Mouse (Mus musculus) splenic B cell, adult 2 months (primary cell): ENCODE data around the gene Lin7b.
"Not testable (repeated sequence)": the region's sequence is repeated elsewhere in the genome, so short reads cannot be mapped to it uniquely, and the experiment has no call there.

Source experiments
- DNase-seq: peaks from one replicate; pipeline ENCODE4 v3.0.0-alpha.2; 2011; ENCODE audit warnings: low read depth, low spot score
- H3K27me3 ChIP-seq: 2 replicates; pipeline ENCODE4 v1.6.1; 2012; ENCODE audit warnings: mild to moderate bottlenecking, low read length, moderate library complexity, mixed read lengths; ENCODE audit not compliant: control insufficient read depth, poor library complexity, insufficient read depth, severe bottlenecking
- H3K36me3 ChIP-seq: 2 replicates; pipeline ENCODE4 v1.6.1; 2012; ENCODE audit warnings: mild to moderate bottlenecking, low read length, moderate library complexity, mixed read lengths; ENCODE audit not compliant: control insufficient read depth, poor library complexity, insufficient read depth, severe bottlenecking

The Lin7b gene

GRCm38 (mm10) chr7:45368178-45368577 lies 2.2 kb downstream of the Lin7b start:
- no peaks in the 10 kb centered on the region for H3K36me3 ChIP-seq
- DNase-seq: no peak
- no peaks in the 10 kb centered on the region for H3K27me3 ChIP-seq

DNA sequence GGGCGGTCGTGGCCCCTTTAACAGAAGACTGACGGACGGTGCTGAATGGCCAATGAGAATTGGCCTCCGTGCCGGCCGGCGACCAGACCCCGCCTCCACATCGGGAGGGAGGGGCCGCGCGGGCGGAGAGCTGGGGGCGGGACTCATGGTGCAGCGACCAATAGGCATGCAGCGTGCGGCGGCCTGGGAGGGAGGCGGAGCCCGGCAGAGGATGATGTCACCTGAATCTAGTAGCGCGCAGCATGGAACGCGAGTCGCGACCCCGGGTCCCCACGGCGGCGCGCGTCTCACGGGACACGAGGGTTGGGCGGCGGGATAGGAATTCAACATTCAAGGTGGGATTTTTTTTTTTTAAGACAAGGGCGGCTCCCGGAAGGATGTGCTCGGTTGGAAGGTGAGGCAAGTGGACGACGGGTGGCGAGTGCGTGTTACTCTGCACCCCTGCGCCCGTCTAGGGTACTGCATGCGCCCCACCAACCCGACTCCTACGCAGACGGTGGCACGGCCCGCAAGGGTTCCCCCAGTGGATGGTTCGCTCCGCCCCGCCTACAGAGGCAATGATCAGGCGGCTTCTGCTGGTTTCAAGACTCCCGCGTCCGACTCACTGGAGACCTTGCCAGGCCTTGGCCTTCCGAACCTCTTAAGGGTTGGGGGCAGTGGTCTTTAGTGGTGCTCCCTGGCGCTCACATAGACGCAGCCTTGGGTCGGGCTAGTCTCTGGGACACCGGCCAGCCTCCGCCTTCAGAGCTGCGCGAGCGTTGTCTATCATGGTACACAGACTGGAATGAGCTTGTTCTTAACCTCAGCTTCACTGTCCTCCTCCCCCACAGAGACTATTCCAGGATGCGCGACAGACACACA lies 3.1 kb downstream of the Lin7b start:
- Histone ChIP-seq H3K27me3 (no peaks in the 10 kb centered on the region), H3K36me3 (no peaks in the 10 kb centered on the region)
- peak; percentile 98 for DNase-seq

DNA sequence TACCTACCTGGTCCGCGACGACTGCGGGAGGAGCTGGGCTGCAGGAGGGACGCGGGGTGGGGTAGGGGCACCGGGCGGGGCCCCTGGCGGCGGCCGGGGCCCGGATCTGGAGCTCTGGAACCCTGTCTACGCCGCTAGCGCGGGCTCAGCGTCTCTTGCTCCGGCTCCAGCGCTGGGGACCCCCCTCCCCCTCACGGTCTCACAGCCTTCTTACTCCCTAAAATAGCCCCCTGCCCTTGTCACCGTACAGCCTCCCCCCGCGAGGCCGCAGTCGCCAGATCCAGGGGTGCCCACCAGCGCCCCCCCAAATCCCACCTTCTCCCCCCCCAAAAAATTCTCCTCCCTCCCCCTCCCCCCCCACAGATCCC lies 3.7 kb downstream of the Lin7b start, which contains the start of gene Ppfia3:
Ppfia3 (minus strand) TSS at position 368 of the 368 bp plus-strand sequence.
- DNase-seq: no peak
- H3K36me3 ChIP-seq: no peaks in the 10 kb centered on the region

GRCm38 (mm10) chr7:45365742-45366651 lies 4.4 kb downstream of the Lin7b start:
- Histone ChIP-seq H3K36me3 (no peaks in the 10 kb centered on the region), H3K27me3 (no peaks in the 10 kb centered on the region)
- DNase-seq: no peak

More for the DNA sequence above, 3.7 kb downstream of the Lin7b start, which contains the start of gene Ppfia3:
- no peaks in the 10 kb centered on the region for H3K27me3 ChIP-seq

DNA sequence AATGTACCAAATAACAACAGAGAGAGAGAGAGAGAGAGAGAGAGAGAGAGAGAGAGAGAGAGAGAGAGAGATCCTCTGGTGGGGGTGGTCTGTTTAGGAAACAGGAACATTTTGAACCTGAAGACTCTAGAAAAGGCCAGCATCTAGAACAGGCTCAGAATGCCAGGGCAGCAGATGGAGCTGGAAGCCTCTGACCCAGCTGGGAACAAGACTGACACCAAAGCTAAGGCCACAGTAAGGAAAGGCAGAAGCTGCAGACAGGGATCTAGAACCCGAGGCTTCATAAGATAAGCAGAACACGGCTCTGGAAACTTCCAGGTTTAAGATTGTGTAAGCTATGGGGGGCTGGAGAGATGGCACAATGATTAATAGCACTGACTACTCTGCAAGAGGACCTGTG lies 6.4 kb downstream of the Lin7b start:
- no peak for DNase-seq
- Histone ChIP-seq H3K27me3 (no peaks in the 10 kb centered on the region), H3K36me3 (no peaks in the 10 kb centered on the region)

DNA sequence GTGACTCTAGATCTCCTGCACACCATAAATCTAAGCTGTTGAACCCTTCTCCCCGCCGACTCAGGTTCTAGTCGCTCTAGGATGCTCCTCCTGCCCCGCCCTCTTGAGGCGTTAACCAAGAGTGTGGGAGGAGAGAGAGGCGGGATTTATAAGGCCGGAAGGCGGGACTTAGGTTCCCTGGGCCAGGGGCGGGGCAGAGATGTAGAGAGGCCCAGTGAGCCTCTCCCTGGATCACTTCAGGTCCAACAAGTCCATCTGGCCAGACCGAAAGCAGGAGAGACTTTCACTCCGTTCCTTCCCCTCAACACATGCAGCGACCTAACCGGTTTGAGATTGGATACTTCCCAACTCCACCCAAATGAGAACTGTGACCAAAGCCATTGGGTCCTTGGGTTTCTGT lies 7.6 kb downstream of the Lin7b start:
- Histone ChIP-seq H3K36me3 (no peaks in the 10 kb centered on the region), H3K27me3 (no peaks in the 10 kb centered on the region)
- DNase-seq: peak; percentile 73

DNA sequence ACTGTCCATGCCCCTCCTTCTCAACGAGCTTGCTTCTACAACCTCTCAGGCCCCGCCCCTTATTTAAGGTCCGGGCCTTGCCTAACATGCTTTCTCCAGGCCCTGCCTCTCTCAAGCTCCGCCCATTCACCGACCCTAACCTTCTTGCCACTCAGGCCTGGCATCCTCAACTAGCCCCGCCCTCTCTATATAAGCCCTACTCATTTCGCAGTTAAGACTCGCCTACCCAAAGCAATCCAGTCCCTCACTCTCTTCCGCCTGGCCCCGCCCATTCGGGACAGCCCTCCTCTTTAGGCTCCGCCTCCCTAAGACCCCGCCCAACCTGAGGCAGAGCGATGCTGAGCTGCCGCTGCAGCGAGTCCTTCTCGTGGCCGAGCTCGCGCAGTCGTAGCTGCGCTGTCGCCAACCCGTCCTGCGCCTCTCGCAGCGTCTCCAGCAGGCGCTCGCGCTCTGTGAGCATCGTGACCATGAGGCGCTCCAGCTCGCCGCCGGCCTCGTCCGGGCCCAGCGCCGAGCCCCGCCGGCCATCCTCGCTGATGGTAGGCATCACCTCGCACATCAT lies 9.1 kb downstream of the Lin7b start:
- Histone ChIP-seq H3K36me3 (no peaks in the 10 kb centered on the region), H3K27me3 (no peaks in the 10 kb centered on the region)
- peak; percentile 90 for DNase-seq

- no peaks in the 10 kb centered on the region for H3K27me3 ChIP-seq
- no peak for DNase-seq
- H3K36me3 ChIP-seq: no peaks in the 10 kb centered on the region
Observed at GRCm38 (mm10) chr7:45360404-45361125, 9.8 kb downstream of the Lin7b start.

DNA sequence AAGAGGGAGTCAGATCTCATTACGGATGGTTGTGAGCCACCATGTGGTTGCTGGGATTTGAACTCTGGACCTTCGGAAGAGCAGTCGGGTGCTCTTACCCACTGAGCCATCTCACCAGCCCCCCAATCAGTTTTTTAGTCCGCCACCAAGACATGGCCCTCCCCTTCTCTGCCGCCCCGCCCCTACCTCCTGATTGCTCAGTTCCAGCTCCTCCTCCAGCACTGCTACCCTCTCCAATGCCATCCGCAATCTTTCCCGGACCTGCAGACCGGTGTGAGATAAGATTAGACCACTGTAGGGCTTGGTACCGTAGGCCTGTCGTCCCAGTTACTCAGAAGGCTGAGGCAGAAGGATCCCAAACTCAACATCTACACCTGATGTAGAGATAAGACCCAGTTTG lies 11.3 kb downstream of the Lin7b start:
- not testable (repeated sequence) for H3K27me3 ChIP-seq, DNase-seq, H3K36me3 ChIP-seq

GRCm38 (mm10) chr7:45356087-45356486 lies 14.3 kb downstream of the Lin7b start:
- DNase-seq: no peak
- no peaks in the 10 kb centered on the region for H3K27me3 ChIP-seq
- H3K36me3 ChIP-seq: no peaks in the 10 kb centered on the region

- H3K36me3 ChIP-seq: no peaks in the 10 kb centered on the region
- H3K27me3 ChIP-seq: no peaks in the 10 kb centered on the region
- DNase-seq: no peak
Observed at GRCm38 (mm10) chr7:45355318-45356020, 14.9 kb downstream of the Lin7b start.

- DNase-seq: no peak
- no peaks in the 10 kb centered on the region for H3K36me3 ChIP-seq
Observed at GRCm38 (mm10) chr7:45353041-45353440, 17.3 kb downstream of the Lin7b start.

GRCm38 (mm10) chr7:45346905-45347304 lies 23.5 kb downstream of the Lin7b start:
- no peak for DNase-seq
- H3K27me3 ChIP-seq: no peaks in the 10 kb centered on the region
- no peaks in the 10 kb centered on the region for H3K36me3 ChIP-seq

More at GRCm38 (mm10) chr7:45353041-45353440, 17.3 kb downstream of the Lin7b start:
- H3K27me3 ChIP-seq: no peaks in the 10 kb centered on the region

- H3K27me3 ChIP-seq: no peaks in the 10 kb centered on the region
- DNase-seq: no peak
- no peaks in the 10 kb centered on the region for H3K36me3 ChIP-seq
Observed at GRCm38 (mm10) chr7:45343543-45343942, 26.8 kb downstream of the Lin7b start.
